Mouse (Mus musculus): ENCODE results near the gene 1700016H13Rik.
A peak's percentile ranks its signal among the peaks of the same experiment; 100 is the strongest.

Gene 1700016H13Rik

GRCm38 (mm10) chr5:103655346-103656118, at the start of gene 1700016H13Rik:
TSS of gene 1700016H13Rik (minus strand) at chr5:103656010.
- DNase-seq (ENCODE audit: low read depth, low spot score): no peak

DNA sequence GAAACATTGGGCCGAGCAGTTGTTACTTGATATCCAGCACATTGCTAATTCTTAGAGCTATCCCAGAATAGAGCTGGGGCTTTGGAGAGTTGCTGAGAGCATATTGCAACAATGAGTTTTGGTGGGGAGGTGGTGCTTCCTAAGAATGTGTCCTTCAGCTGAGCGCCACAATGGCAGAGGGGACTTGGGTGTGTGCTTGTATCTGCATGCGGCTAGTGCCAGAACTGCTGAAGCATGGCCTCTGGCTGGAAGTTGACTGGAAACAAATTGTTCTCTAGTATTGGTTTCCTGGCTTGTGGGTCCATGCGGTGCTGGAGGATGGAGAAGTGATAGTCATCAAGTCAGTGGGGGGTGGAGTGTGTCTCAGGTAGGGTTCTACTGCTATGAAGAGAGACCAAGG, 49.5 kb upstream of the 1700016H13Rik start:
- DNase-seq (ENCODE audit: low read depth, low spot score): no peak

DNA sequence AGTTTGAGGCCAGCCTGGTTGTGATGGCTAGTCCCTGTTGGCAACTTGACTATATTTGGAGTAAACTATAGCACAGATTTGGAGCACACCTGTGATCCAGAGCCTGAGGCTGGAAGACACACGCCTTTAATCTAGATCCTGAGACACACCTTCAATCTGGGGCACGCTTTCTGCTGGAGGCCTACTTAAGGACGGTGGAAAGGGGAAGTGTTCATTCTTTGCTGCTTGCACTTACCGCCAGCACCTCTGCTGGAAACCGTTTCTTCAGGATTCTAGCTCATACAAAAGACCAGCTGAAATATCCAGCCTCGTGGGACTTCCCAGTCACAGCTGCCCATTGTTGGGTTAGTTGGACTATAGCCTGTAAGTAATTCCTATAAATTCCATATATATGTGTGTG, 46.7 kb upstream of the 1700016H13Rik start:
- no peak for DNase-seq (ENCODE audit: low read depth, low spot score)

DNA sequence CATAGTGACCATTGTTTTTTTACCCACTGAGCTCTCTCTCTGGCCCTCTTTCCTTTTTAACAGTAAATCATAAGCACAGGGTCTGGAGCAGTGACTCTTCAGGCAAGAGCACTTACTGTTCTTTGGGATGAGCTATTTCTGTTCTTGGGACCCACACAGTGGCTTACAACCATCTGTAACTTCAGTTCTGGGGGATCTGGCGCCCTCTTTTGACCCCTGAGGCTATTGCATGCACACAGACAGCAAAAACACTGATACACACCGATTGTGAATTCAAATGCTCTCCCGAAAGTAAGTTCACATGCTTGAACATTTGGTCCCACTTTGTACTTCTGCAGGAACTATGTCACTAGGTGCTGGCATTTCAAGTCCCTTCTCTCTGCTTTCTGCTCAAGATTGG, 45.7 kb upstream of the 1700016H13Rik start:
- DNase-seq (ENCODE audit: low read depth, low spot score): no peak

DNA sequence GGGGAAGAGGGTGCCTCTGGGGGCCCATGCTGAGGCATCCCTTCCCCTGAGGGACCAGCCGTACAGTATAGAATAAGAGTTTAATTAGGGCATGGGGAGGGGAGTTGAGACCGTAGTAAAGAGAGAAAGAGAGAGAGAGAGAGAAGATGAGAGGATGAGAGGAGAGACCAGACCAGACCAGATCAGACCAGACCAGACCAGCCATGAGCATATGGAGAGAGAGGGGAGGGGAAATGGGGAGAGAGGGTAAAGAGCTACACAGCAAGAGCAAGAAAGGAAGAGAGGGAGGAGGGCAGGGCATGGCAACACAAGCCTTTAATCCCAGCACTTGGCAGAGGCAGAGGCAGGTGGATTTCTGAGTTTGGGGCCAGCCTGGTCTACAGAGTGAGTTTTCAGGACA, 44.9 kb upstream of the 1700016H13Rik start:
- DNase-seq (ENCODE audit: low read depth, low spot score): no peak

DNA sequence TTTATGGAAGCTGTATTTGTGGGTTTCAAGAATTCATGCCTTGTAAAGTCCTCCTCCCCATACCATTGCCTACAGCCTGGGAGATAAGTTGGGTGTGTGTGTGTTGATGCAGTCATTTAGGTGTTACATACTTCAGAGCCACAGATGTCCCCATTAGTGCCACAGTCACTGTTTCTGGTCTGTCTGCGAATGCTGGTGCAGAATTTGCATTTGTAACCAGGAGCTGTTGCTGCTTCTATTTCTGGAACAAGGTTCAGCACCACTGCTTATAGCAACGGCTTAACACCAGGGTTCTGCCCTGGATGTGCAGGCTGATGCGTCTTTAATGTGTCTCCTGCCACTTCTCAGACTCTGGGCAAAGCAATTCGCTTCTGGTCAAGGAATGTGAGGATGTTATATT, 43.7 kb upstream of the 1700016H13Rik start:
- DNase-seq (ENCODE audit: low read depth, low spot score): no peak

DNA sequence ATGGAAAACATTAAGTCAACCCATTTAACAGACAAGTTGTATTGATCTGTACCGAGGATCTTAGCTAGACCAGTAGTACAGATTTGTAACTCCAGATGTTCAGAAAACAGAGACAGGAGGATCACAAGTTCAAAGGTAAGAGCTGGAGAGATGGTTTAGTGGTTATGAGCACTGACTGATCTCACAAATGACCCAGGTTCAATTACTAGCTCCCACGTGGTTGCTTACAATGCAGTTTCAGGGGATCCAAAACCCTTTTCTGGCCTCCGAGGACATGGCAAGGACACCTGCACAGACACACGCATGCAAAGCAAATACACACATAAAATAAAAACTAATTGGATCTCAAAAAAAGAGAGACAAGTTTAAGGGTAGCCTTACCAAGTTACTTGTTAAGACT, 42.8 kb upstream of the 1700016H13Rik start:
- no peak for DNase-seq (ENCODE audit: low read depth, low spot score)

- DNase-seq (ENCODE audit: low read depth, low spot score): no peak
Measured at GRCm38 (mm10) chr5:103697875-103698491, 42.2 kb upstream of the 1700016H13Rik start.

GRCm38 (mm10) chr5:103694094-103694493, 38.3 kb upstream of the 1700016H13Rik start:
- no peak for DNase-seq (ENCODE audit: low read depth, low spot score)

DNA sequence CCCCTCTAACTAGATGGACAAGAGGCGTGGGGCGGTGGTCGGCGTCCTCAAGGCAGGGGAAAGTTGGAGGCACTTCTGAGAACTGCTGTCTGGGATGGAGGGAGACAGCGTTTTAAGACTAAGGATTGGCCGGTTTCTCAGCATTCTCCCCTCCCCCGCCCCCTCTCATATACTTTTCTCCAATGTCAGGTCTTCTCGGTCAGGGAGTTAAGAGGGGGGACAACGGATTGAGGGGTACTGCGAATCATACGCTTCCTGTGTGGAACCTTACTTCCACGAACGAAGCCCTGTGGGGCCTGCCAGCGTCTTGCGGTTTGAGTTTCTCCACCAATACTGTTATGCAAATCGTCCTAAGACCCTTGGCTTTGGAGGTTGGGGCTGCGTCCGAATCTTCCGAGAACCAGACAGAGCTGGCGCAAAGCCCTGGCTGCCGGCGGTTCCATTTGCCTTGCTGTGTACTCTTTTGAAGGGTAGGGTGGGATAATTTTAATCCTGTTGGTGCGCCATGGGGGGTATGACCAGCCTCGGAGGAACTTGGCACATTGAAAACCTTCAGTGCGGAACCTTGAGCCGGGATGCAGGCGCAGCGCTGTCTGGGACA, 37.3 kb upstream of the 1700016H13Rik start:
- no peak for DNase-seq (ENCODE audit: low read depth, low spot score)

DNA sequence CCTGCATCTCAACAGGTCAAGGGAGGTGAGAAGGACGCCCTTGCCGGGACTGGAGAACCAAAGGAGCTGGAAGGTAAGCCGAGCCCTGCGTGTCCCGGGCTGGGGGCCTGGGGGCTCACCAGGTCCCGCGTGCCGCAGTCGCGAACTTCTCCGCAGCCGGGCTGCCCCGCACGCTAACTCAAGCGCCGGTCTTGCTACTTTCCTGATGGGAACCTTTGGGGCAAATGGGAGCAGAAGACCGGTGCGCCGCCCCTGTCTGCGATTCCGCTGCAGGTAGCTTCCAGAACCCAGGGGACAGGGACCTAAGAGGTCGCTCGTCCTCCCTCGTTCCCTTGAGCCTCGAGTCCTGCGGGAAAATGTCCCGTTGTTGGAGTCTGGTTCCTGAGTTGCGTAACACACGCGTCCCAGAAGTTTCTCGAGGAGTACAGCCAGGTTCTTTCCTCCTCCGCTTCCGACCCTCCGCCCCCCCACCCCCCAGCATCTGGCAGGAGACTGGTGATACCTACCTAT, 36.8 kb upstream of the 1700016H13Rik start:
- DNase-seq (ENCODE audit: low read depth, low spot score): no peak

DNA sequence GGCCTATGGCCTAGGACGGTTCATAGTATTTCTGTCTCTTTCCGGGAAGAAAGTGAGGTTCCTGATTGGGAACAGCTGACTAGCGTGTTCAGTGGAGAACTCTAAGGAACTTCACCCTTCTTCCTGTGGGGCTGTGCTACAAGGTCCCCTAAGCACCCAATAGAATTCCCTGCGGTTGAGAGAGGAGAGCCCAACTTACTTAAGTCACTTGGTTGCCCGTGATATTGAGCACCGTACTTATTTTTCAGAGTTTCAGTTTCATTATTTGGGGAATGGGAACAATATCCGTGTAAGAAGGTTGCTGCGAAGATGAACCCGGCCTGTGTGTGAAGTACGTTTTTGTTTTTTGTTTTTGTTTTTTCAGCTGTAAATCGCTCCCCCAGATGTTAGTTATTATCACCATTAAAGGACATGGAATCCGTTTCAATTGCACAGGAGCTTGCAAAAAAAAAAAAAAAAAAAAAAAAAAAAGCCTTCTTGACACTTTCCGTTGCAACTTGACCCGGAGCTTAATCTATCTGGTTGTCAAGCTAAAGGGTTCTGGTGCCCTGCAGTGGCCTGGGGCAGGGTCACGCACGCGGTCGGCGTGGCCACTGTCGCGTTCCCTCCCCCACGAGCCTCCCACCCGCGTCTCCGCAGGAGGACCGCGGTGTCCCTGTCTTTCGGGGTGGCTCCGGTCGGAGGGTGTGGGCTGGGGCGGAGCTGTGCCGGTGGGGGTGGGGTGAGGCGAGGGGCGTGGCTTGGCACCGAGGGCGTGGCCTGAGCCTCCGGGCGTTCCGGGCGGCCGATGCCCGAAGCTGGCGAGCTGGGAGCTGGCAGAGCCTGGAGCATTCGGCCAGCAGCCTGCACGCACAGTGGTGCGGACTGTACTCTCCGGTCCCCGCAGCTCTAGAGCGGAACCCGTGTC, 36.1 kb upstream of the 1700016H13Rik start, which contains the start of gene Aff1:
Aff1 (plus strand) TSS at position 751 of the 907 bp plus-strand sequence.
- no peak for DNase-seq (ENCODE audit: low read depth, low spot score)

DNA sequence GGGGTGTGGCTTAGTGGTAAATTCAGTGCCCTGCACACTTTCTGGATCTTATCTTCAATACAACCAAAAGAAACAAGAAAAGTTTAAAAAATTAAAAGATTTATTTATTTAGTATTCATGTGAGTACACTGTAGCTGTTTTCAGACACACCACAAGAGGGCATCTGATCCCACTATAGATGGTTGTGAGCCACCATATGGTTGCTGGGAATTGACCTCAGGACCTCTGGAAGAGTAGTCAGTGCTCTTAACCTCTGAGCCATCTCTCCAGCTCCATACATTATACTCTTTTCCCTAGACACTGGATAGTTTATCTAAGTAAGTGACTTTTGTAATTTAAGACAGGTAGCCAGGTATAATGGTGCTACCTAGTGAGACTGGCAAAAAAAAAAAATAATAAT, 35.4 kb upstream of the 1700016H13Rik start:
- DNase-seq (ENCODE audit: low read depth, low spot score): no peak

- DNase-seq (ENCODE audit: low read depth, low spot score): no peak
Measured at GRCm38 (mm10) chr5:103690190-103690589, 34.4 kb upstream of the 1700016H13Rik start.

DNA sequence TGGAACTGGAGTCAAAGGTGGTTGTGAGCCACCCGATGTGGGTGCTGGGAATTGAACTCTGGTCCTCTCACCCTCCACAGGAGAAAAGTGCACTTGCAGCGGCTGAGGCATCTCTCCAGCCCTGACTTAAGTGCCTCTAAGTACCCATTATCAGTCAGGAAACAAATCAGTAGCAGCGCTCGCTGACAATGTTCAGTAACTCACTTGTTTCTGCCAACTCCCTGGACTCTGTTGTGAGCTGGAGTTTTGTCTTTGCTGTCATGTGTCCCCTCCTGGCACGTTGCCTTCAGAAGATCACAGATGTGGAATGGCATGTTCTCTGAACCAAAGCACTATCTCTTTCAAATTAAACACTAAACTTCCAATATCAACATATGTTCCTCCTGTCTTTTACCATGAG, 33.8 kb upstream of the 1700016H13Rik start:
- DNase-seq (ENCODE audit: low read depth, low spot score): no peak

- no peak for DNase-seq (ENCODE audit: low read depth, low spot score)
Measured at GRCm38 (mm10) chr5:103681824-103682223, 26.0 kb upstream of the 1700016H13Rik start.

DNA sequence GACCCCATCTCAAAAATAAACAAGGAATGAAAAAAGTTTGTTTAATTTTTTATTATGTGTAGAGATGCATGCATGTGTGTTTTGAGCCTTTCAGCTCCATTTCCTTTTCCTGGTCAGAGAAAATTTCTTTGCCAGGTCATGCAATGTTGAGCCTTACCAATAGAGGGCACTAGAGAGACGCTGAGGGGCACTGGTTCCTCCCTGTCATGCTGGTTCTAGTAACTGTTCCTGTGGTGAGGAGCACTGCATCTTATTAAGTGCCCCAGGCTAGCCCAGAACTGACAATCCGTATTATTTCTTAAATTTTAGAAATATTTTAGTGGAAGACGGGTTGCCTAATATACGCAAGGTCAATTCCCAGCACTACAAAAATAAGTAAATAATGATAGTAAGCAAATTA, 24.6 kb upstream of the 1700016H13Rik start:
- DNase-seq (ENCODE audit: low read depth, low spot score): peak; percentile 35

DNA sequence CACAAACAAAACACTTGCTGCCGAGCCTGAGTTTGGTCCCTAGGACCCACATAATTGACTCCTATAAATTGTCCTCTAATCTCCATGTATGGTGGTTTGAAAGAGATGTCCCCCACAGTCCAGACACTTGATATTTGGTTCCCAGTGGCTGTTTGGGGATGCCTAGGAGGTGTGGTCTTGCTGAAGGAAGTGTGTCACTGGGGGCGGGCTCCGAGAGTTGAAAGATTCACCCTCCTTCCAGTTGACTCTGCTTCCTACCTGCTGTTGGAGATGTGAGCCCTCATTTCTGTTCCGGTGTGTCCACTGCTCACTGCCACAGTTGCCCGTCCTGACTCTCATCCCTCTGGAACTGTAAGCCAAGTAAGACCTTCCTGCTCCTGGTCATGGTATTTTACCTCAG, 23.2 kb upstream of the 1700016H13Rik start:
- DNase-seq (ENCODE audit: low read depth, low spot score): no peak

- DNase-seq (ENCODE audit: low read depth, low spot score): no peak
Measured at GRCm38 (mm10) chr5:103677894-103678293, 22.1 kb upstream of the 1700016H13Rik start.

GRCm38 (mm10) chr5:103676289-103676881, 20.6 kb upstream of the 1700016H13Rik start:
- DNase-seq (ENCODE audit: low read depth, low spot score): no peak

DNA sequence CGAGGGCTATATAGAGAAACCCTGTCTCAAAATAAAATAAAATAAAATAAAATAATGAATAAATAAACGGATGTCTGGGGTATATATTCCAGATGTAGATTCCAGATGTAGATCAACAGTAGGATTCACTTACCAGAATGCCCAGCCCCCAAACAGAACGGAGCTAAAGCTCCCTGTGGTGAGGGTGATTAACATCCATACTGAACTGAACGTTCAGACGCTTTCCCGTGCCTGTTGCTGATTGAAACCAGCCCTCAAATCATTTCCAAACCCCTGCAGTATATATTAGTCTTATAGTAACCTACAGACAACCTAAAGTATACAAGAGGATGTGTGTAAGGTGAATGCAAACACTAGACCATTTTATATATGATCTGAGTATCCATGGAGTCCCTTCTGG, 18.7 kb upstream of the 1700016H13Rik start:
- no peak for DNase-seq (ENCODE audit: low read depth, low spot score)

All from telencephalon, adult 2 months (tissue).